Mouse (Mus musculus): ENCODE results near the gene Sema7a. TPM values are rescaled to one million over a fixed set of nuclear protein-coding genes. Genes with fewer than 3 reads are reported as not detected.

The Sema7a gene
- 0.20 and 0.26 TPM in 2 replicates for polyA plus RNA-seq (2016; fragmentation: Nextera tagmentation; extraction: Ambion mirVana)

DNA sequence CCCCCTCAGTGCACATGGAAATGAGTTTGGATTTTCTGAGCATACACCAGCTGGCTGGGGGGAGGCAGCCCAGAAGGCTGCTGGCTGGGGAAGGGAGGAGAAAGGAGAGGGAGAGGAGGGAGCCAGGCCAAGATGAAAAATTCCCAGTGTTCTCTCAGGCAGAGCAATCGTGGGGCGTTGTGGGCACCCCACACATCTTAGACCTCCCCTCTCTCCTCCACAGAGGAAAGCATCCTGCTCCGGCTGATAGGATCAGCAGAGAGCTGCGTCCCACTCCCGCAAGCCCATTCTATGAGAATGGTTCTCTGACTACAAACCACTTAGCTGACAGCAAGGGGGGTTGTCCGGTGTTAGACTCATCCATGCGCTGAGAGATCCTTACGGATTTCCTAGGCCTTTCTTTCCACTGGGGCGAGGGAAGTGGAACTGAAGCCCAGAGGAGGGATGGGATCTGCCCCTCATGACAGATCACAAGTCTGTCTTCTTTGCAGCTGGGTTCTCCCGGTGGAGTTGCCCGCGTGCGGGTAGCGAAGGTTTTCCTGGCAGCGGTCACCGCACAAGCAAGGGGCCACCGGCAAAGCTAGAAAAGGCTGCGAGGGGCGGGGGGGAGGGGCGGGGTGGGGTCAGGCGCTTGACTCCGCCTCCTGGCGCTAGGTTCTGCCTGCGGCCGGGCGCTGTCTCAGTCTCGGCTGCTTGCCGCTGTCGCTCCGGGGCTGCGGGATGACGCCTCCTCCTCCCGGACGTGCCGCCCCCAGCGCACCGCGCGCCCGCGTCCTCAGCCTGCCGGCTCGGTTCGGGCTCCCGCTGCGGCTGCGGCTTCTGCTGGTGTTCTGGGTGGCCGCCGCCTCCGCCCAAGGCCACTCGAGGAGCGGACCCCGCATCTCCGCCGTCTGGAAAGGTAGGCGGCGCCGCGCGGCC, at the start of gene Sema7a:
TSS of gene Sema7a (plus strand) at position 682 of the 918 bp plus-strand sequence.
- Histone ChIP-seq H3K27me3 (ENCODE audit: low read depth, poor library complexity, severe bottlenecking) (peaks cover 84% of the 10 kb centered on the region), H3K27ac (peak within 1 kb of the TSS; percentile 85), H3K36me3 (no peaks in the 10 kb centered on the region), H3K4me1 (peaks cover 39% of the 10 kb centered on the region), H3K9me3 (replicated peaks) (no peaks in the 10 kb centered on the region), H3K4me3 (peak within 1 kb of the TSS; percentile 71)
- 2% methylated on average over 58 of the region's 60 CpGs for WGBS
- peak; percentile 83 for DNase-seq (ENCODE audit: low spot score)

- no peaks in the 10 kb centered on the region for H3K36me3 ChIP-seq
- WGBS: 53% methylated on average over 10 of the region's 10 CpGs
- no peak overlapping the region for H3K4me3 ChIP-seq
- no peak for DNase-seq (ENCODE audit: low spot score)
- H3K4me1 ChIP-seq: peaks cover 11% of the 10 kb centered on the region; the same call in 1 of the 2 replicates
- H3K27me3 ChIP-seq (ENCODE audit: low read depth, poor library complexity, severe bottlenecking): no peaks in the 10 kb centered on the region
- no peak overlapping the region for H3K27ac ChIP-seq
- H3K9me3 ChIP-seq (replicated peaks): no peaks in the 10 kb centered on the region
These were observed 39.4 kb upstream of the Sema7a start for GRCm38 (mm10) chr9:57900478-57900877.

- no peak overlapping the region for H3K4me3 ChIP-seq
- 49% methylated on average over 9 of the region's 9 CpGs for WGBS
- H3K27me3 ChIP-seq (ENCODE audit: low read depth, poor library complexity, severe bottlenecking): no peaks in the 10 kb centered on the region
- H3K36me3 ChIP-seq: no peaks in the 10 kb centered on the region
- H3K9me3 ChIP-seq (replicated peaks): no peaks in the 10 kb centered on the region
- peaks cover 11% of the 10 kb centered on the region; the same call in 1 of the 2 replicates for H3K4me1 ChIP-seq
- no peak overlapping the region for H3K27ac ChIP-seq
- no peak for DNase-seq (ENCODE audit: low spot score)
These were observed 38.7 kb upstream of the Sema7a start for GRCm38 (mm10) chr9:57901197-57901596.

- no peak overlapping the region for H3K4me3 ChIP-seq
- H3K4me1 ChIP-seq: peaks cover 11% of the 10 kb centered on the region; the same call in 1 of the 2 replicates
- no peaks in the 10 kb centered on the region for H3K27me3 ChIP-seq (ENCODE audit: low read depth, poor library complexity, severe bottlenecking)
- no peak for DNase-seq (ENCODE audit: low spot score)
- WGBS: 86% methylated on average over 3 of the region's 3 CpGs
- H3K36me3 ChIP-seq: no peaks in the 10 kb centered on the region
- no peak overlapping the region for H3K27ac ChIP-seq
- no peaks in the 10 kb centered on the region for H3K9me3 ChIP-seq (replicated peaks)
These were observed 38.3 kb upstream of the Sema7a start for GRCm38 (mm10) chr9:57901601-57902000.

GRCm38 (mm10) chr9:57902132-57902531, 37.8 kb upstream of the Sema7a start:
- Histone ChIP-seq H3K27ac (no peak overlapping the region), H3K27me3 (ENCODE audit: low read depth, poor library complexity, severe bottlenecking) (no peaks in the 10 kb centered on the region), H3K36me3 (no peaks in the 10 kb centered on the region), H3K4me1 (peaks cover 11% of the 10 kb centered on the region; the same call in 1 of the 2 replicates), H3K4me3 (no peak overlapping the region), H3K9me3 (replicated peaks) (no peaks in the 10 kb centered on the region)
- DNase-seq (ENCODE audit: low spot score): no peak
- 76% methylated on average over 4 of the region's 4 CpGs for WGBS

DNA sequence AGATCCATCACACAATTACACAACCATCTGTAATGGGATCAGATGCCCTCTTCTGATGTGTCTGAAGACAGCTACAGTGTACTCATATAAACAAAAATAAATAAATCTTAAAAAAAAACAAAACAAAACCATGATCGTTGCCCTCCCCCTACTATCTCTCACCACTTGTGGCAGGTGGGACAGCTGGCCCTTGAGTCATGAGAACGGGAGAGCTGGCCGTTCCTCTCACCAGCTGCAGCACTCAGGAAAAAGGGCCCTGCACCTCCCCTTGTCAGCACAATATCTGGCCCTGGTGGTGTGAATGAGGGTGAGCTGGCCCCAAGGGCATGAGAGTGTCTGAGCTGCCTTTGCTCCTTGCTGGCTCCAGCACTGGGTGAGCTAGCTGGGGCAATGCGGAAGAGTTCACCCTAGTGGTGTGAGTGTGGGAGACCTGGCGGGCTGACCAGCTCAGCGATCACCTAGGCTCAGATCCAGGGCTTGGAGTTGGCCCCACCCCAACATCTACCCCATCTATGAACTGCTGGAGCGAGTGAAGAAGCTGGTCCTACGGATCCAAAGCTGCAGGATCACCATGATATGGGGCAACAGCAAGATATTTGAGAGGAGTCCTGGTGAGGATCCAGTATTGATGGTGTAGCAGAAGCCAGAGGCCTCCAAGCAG, 36.2 kb upstream of the Sema7a start:
- H3K36me3 ChIP-seq: no peaks in the 10 kb centered on the region
- no peak overlapping the region for H3K27ac ChIP-seq
- H3K4me3 ChIP-seq: no peak overlapping the region
- H3K9me3 ChIP-seq (replicated peaks): no peaks in the 10 kb centered on the region
- H3K27me3 ChIP-seq (ENCODE audit: low read depth, poor library complexity, severe bottlenecking): no peaks in the 10 kb centered on the region
- 79% methylated on average over 8 of the region's 8 CpGs for WGBS
- H3K4me1 ChIP-seq: peaks cover 11% of the 10 kb centered on the region; the same call in 1 of the 2 replicates
- no peak for DNase-seq (ENCODE audit: low spot score)

DNA sequence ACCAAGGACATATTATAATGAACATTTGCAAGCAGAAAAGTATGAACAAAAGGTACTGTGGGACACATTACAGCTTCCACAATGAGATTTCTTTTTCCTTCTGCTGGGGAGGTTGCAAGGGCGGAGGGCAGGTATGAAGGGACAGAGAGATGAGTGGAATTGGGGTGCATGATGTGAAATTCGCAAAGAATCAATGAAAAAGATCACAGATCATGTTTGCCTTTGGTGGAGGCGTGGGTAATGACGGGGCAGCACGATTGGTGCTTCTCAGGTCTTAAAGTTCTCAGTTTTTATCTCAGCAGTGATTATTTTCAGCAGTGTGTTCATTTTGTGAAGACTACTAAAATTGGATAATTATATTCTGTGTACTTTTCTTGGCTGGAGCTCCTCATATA, 35.7 kb upstream of the Sema7a start:
- DNase-seq (ENCODE audit: low spot score): no peak
- Histone ChIP-seq H3K27ac (no peak overlapping the region), H3K27me3 (ENCODE audit: low read depth, poor library complexity, severe bottlenecking) (no peaks in the 10 kb centered on the region), H3K4me1 (peaks cover 11% of the 10 kb centered on the region; the same call in 1 of the 2 replicates), H3K36me3 (no peaks in the 10 kb centered on the region), H3K9me3 (replicated peaks) (no peaks in the 10 kb centered on the region), H3K4me3 (no peak overlapping the region)
- 93% methylated on average over 5 of the region's 5 CpGs for WGBS

GRCm38 (mm10) chr9:57907206-57907605, 32.7 kb upstream of the Sema7a start:
- Histone ChIP-seq H3K27ac (no peak overlapping the region), H3K9me3 (replicated peaks) (no peaks in the 10 kb centered on the region), H3K36me3 (no peaks in the 10 kb centered on the region), H3K27me3 (ENCODE audit: low read depth, poor library complexity, severe bottlenecking) (no peaks in the 10 kb centered on the region), H3K4me1 (peaks cover 12% of the 10 kb centered on the region), H3K4me3 (no peak overlapping the region)
- WGBS: 83% methylated on average over 6 of the region's 6 CpGs
- no peak for DNase-seq (ENCODE audit: low spot score)

DNA sequence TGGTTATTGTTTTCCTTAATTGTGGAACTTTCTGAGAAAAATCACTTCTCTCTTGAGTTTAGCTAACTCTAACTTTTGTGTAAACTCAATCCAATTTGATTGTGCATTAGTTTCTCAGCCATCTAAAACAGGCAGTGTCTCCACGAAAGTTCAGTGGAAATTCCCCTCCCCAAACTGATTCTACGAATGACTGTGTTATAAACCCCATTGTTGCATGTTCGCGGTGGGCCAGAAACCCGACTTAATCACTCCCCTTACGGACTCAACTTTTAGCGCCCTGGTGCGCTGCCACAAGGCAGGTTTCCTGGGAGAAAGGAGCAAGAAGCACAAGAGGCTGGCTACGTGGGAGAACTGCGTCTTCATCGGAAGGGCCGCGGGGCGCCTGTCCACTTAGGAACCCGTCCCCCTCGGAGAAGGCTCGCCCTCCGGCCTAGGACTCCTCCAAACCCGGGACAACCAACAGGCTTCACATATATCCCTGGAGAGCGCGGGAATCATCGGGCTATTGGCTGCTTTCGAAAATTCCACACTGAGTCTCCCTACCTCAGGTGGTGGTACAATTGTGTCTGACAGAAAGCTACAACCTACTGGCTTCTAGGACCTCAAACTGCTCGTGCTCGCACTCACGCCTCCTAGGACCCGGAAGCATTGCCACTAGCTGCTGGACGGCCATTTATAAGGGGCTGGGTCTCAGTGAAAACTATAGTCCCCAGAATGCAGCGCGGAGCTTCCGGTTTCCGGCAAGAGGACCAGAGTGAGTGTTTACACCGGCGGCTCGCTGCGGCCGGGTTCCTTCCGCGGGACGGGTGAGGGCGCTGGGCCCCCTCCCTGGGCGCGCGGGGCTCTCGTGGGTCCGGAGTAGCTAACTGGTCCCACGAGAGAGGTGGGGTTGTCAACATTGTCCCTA, 29.4 kb upstream of the Sema7a start, which contains the start of gene Ubl7:
TSS of gene Ubl7 (plus strand) at position 726 of the 907 bp plus-strand sequence.
- peaks cover 12% of the 10 kb centered on the region for H3K36me3 ChIP-seq
- WGBS: 1% methylated on average over 47 of the region's 47 CpGs
- H3K4me1 ChIP-seq: peaks cover 12% of the 10 kb centered on the region
- peak within 1 kb of the TSS; percentile 66 for H3K4me3 ChIP-seq
- H3K27me3 ChIP-seq (ENCODE audit: low read depth, poor library complexity, severe bottlenecking): no peaks in the 10 kb centered on the region
- DNase-seq (ENCODE audit: low spot score): peak; percentile 92
- H3K9me3 ChIP-seq (replicated peaks): no peaks in the 10 kb centered on the region
- H3K27ac ChIP-seq: peak within 1 kb of the TSS; percentile 91

- Histone ChIP-seq H3K27ac (no peak overlapping the region), H3K4me3 (no peak overlapping the region), H3K9me3 (replicated peaks) (no peaks in the 10 kb centered on the region), H3K4me1 (peaks cover 12% of the 10 kb centered on the region), H3K36me3 (peaks cover 22% of the 10 kb centered on the region), H3K27me3 (ENCODE audit: low read depth, poor library complexity, severe bottlenecking) (no peaks in the 10 kb centered on the region)
- no peak for DNase-seq (ENCODE audit: low spot score)
- WGBS: 92% methylated on average over 5 of the region's 5 CpGs
These were observed 27.3 kb upstream of the Sema7a start for GRCm38 (mm10) chr9:57912571-57912970.

DNA sequence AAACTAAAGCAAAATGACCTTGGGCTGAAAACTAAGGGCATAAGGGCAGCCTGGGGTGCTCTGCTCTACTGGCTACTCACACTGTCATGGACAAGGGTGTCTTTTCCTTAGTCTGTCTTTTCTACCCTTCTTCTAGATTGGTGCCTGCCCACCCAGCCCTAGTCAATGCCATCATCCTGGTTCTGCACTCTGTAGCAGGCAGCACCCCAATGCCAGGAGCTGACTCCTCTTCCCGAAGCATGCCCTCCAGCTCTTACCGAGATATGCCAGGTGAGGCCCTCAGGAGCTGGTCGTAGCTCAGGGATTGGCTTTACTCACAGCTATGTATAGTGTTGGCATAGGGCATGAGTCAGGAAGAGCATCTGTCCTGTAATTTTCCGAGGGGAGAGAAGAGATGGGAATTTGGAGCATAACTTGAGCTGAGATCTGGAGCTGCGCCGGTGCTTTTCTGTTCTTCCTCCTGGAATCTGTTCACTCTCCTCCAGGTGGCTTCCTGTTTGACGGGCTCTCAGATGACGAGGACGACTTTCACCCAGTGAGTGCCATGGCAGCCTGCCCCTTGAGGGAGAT, 18.3 kb upstream of the Sema7a start:
- no peak for DNase-seq (ENCODE audit: low spot score)
- Histone ChIP-seq H3K4me1 (no peaks in the 10 kb centered on the region), H3K36me3 (peaks cover 79% of the 10 kb centered on the region), H3K9me3 (replicated peaks) (no peaks in the 10 kb centered on the region), H3K27ac (no peak overlapping the region), H3K27me3 (ENCODE audit: low read depth, poor library complexity, severe bottlenecking) (no peaks in the 10 kb centered on the region), H3K4me3 (no peak overlapping the region)
- WGBS: 95% methylated on average over 9 of the region's 9 CpGs

GRCm38 (mm10) chr9:57922381-57922780, 17.5 kb upstream of the Sema7a start:
- H3K27me3 ChIP-seq (ENCODE audit: low read depth, poor library complexity, severe bottlenecking): no peaks in the 10 kb centered on the region
- 94% methylated on average over 5 of the region's 5 CpGs for WGBS
- no peaks in the 10 kb centered on the region for H3K9me3 ChIP-seq (replicated peaks)
- H3K27ac ChIP-seq: no peak overlapping the region
- no peaks in the 10 kb centered on the region for H3K4me1 ChIP-seq
- H3K36me3 ChIP-seq: peaks cover 86% of the 10 kb centered on the region
- H3K4me3 ChIP-seq: no peak overlapping the region
- no peak for DNase-seq (ENCODE audit: low spot score)

All from limb, embryonic 10.5 days (tissue).